Mouse (Mus musculus): ENCODE measurements around the gene Med28. TPM values are rescaled to one million over a fixed set of nuclear protein-coding genes. Genes with fewer than 3 reads are reported as not detected.

Gene Med28
- total and polyA plus RNA-seq, 2 experiments from 2014 or later = 65.0 to 277 TPM

DNA sequence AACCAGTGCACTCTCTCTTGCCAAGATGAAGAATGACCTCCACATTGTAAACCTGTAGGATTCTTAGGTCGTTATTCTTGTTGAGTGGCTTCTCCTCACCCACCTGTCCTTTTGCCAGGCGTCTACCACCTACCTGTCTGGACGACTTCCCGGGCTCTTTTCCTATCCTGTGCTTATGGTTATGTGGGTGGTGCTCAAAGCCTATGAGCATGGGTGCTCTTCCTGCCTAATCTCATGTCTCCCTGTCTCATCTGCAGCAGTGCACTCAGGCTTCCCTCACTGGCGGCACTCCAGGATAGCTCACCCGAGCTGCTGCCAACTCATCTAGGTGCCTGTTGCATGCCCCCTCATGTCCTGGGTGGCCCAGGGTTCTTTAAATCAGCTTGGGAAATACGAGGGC is 42.4 kb upstream of the Med28 start:
- Histone ChIP-seq H3K9me3 (ENCODE audit: low read length) (no peaks in the 10 kb centered on the region), H3K4me1 (ENCODE audit: insufficient read depth) (no peaks in the 10 kb centered on the region), H3K4me2 (ENCODE audit: low read depth) (no peak overlapping the region), H3K27me3 (ENCODE audit: insufficient read depth, low read length) (no peaks in the 10 kb centered on the region), H3K4me3 (ENCODE audit: low read depth, low read length) (no peak overlapping the region), H3K9ac (no peak overlapping the region), H3K36me3 (ENCODE audit: insufficient read depth) (no peaks in the 10 kb centered on the region), H3K27ac (ENCODE audit: low read depth, low read length) (no peak overlapping the region)
- whole genome bisulfite sequencing = 74% methylated on average over 7 of the region's 7 CpGs
- ATAC-seq (no peak), DNase-seq (no peak)
- TF ChIP-seq CTCF (IDR thresholded peaks at IDR 0.05; ENCODE audit: low read depth) = no peak

DNA sequence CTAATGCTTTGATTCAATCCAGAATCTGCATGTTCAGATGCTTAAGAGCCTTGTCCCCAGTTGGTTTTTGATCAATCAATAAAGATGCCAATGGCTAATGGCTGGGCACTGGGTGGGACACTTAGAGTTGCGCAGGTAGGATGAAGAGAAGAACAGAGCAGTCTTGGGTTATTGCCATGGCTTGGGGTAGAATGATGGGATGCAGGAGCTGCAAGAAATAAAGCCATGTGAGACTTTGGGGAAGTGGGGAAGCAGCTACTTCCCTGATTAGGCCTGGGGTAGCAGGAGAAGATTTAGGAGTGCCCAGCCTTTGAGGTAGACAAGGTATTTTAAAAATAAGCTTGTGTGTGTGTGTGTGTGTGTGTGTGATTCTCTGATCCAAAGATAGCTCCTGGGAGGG is 40.0 kb upstream of the Med28 start:
- Histone ChIP-seq H3K36me3 (ENCODE audit: insufficient read depth) (no peaks in the 10 kb centered on the region), H3K4me1 (ENCODE audit: insufficient read depth) (no peaks in the 10 kb centered on the region), H3K9me3 (ENCODE audit: low read length) (no peaks in the 10 kb centered on the region), H3K27ac (ENCODE audit: low read depth, low read length) (no peak overlapping the region), H3K4me3 (ENCODE audit: low read depth, low read length) (no peak overlapping the region), H3K27me3 (ENCODE audit: insufficient read depth, low read length) (no peaks in the 10 kb centered on the region), H3K9ac (no peak overlapping the region), H3K4me2 (ENCODE audit: low read depth) (no peak overlapping the region)
- ATAC-seq = no peak
- TF ChIP-seq CTCF (IDR thresholded peaks at IDR 0.05; ENCODE audit: low read depth) = no peak
- WGBS = 91% methylated on average over 1 of the region's 1 CpGs
- no peak for DNase-seq

DNA sequence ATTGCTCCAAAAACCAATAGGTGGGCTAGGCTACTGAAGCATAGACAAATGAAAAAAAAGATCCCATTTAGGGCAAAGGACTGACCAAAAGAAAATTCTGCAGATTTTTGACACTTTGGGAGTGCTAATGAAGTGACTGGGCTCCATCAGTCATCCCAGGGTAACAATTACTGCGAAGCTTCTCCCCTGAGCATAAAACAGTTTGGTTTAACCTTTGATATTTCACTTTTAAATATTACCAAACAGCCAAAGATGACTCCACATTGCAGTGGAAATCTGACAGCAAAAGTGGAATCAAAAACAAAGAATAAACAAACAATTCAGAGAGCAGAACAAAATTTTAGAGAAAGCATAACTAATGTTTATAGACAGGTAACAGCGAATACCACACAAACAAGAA is 38.9 kb upstream of the Med28 start:
- Histone ChIP-seq H3K27ac (ENCODE audit: low read depth, low read length) (no peak overlapping the region), H3K36me3 (ENCODE audit: insufficient read depth) (no peaks in the 10 kb centered on the region), H3K27me3 (ENCODE audit: insufficient read depth, low read length) (no peaks in the 10 kb centered on the region), H3K4me1 (ENCODE audit: insufficient read depth) (no peaks in the 10 kb centered on the region), H3K9me3 (ENCODE audit: low read length) (no peaks in the 10 kb centered on the region), H3K4me3 (ENCODE audit: low read depth, low read length) (no peak overlapping the region), H3K9ac (no peak overlapping the region), H3K4me2 (ENCODE audit: low read depth) (no peak overlapping the region)
- ATAC-seq (no peak), DNase-seq (no peak)
- WGBS = 83% methylated on average over 2 of the region's 2 CpGs
- no peak for TF ChIP-seq CTCF (IDR thresholded peaks at IDR 0.05; ENCODE audit: low read depth)

DNA sequence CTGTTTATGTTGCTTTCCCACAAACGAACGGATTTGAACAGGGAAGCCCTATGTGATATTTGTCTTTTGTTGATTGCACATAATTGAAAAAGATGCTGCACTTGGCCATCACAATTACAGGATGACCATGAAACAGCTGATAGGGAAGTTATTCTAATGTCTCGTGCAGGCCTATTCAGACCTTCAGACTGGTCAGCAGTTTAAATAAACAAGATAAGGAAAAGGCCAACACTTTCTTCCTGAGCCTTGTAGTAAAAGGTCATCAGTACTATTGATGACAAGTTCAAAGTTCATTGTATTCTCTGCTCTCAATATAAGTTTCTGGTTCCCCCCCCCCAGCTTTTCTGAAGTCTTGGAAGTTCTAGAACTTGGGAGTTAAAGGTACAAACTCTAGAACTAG is 37.4 kb upstream of the Med28 start:
- ATAC-seq = no peak
- 84% methylated on average over 3 of the region's 3 CpGs for WGBS
- H3K36me3 ChIP-seq (ENCODE audit: insufficient read depth) = no peaks in the 10 kb centered on the region

DNA sequence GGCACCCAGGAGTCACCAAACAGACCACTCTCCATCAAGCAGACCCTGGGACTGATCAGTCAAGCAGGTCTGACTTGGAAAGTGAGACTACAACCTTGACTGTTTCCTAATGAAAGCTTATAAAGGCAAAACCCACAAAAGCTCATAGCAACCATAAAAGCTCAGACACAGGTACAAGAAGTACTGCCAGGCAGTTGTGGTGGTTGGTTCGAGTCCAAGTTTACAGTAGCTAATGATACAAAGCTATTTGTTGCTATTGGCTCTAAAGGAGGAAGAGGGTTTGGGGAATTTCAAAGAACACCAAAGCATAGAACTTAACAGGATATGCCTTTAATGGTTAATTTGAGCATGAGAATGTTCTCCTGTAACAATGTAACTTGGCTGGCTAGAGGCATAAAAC is 36.4 kb upstream of the Med28 start:
- Histone ChIP-seq H3K4me1 (ENCODE audit: insufficient read depth) (no peaks in the 10 kb centered on the region), H3K27me3 (ENCODE audit: insufficient read depth, low read length) (no peaks in the 10 kb centered on the region), H3K4me3 (ENCODE audit: low read depth, low read length) (no peak overlapping the region), H3K9ac (no peak overlapping the region), H3K27ac (ENCODE audit: low read depth, low read length) (no peak overlapping the region), H3K36me3 (ENCODE audit: insufficient read depth) (no peaks in the 10 kb centered on the region), H3K9me3 (ENCODE audit: low read length) (no peaks in the 10 kb centered on the region), H3K4me2 (ENCODE audit: low read depth) (no peak overlapping the region)
- no peak for TF ChIP-seq CTCF (IDR thresholded peaks at IDR 0.05; ENCODE audit: low read depth)
- ATAC-seq = no peak
- WGBS = 87% methylated on average over 1 of the region's 1 CpGs
- no peak for DNase-seq

More for the DNA sequence above, 37.4 kb upstream of the Med28 start:
- H3K9ac ChIP-seq = no peak overlapping the region
- no peak overlapping the region for H3K4me2 ChIP-seq (ENCODE audit: low read depth)
- no peak overlapping the region for H3K4me3 ChIP-seq (ENCODE audit: low read depth, low read length)
- no peaks in the 10 kb centered on the region for H3K27me3 ChIP-seq (ENCODE audit: insufficient read depth, low read length)
- no peaks in the 10 kb centered on the region for H3K9me3 ChIP-seq (ENCODE audit: low read length)
- no peaks in the 10 kb centered on the region for H3K4me1 ChIP-seq (ENCODE audit: insufficient read depth)
- TF ChIP-seq CTCF (IDR thresholded peaks at IDR 0.05; ENCODE audit: low read depth) = no peak
- H3K27ac ChIP-seq (ENCODE audit: low read depth, low read length) = no peak overlapping the region
- DNase-seq = no peak

DNA sequence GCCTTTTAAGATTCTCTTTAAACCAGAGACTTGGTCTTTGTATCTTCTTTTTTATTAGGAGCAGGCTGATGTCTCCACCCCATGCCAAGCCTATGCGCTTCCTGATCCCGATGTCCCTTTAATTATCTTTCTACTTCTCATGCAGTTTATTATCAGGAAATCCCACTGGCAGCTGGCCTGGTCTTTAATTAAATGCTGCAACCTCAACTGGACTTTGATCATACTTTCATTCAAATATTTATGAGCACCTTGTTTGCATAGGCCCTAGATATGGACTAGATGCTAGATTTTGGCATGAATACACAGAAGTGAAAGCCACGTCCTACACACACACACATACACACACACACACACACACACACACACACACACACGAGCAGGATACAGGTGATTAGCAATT is 28.3 kb upstream of the Med28 start:
- no peak overlapping the region for H3K27ac ChIP-seq (ENCODE audit: low read depth, low read length)
- no peaks in the 10 kb centered on the region for H3K9me3 ChIP-seq (ENCODE audit: low read length)
- no peak for TF ChIP-seq CTCF (IDR thresholded peaks at IDR 0.05; ENCODE audit: low read depth)
- no peak overlapping the region for H3K4me2 ChIP-seq (ENCODE audit: low read depth)
- H3K27me3 ChIP-seq (ENCODE audit: insufficient read depth, low read length) = peaks cover 2% of the 10 kb centered on the region; the same call in 1 of the 2 replicates
- H3K4me1 ChIP-seq (ENCODE audit: insufficient read depth) = no peaks in the 10 kb centered on the region
- ATAC-seq (no peak), DNase-seq (no peak)
- H3K4me3 ChIP-seq (ENCODE audit: low read depth, low read length) = no peak overlapping the region
- 46% methylated on average over 4 of the region's 4 CpGs for WGBS
- no peak overlapping the region for H3K9ac ChIP-seq
- no peaks in the 10 kb centered on the region; the same call in 1 of the 2 replicates for H3K36me3 ChIP-seq (ENCODE audit: insufficient read depth)

DNA sequence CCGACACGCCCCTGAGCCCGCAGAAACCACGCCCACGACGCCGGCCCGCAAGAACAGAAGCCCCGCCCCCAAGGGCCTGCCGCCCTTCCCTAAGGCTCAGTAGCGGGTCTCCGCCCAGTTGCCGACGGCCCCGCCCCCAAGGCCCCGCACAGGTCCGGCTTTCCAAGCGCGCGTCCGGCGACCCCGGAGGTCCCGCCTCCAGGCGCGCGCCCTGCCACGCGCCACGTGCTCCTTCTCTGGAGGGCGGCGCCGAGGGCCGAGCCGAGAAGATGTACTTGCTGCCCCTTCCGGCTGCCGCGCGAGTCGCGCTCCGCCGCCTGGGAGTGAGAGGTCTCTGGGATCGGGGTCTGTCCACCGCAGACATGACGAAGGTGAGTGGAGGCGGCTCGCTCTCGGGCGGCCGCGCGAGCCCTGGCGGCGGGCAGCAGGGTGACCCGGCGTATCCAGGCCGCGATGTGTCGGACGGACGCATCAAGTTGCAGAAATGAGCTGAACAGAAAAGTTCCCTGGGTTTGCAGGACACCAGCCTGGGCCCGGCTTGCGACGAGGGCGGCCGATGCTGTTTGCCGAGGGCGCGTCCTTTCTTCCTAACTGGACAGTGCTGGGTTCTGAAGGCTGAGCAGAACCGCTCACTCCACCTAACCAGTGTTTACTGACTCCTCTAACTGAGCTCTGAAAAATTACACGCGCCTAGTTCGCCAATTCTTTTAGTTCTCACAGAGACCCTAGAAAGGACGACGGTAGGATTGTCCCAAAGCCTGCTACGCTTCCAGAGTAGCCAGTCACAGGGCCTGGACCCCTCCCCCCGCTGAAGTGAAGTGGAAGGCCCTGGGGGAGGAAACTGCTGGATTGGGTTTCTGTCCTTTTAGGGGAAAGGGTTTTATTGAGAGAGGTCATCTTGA is 26.6 kb upstream of the Med28 start, which contains the start of gene Lap3:
Gene Lap3, plus strand, starts transcription at position 184 of the 902 bp plus-strand sequence.
- Histone ChIP-seq H3K9me3 (ENCODE audit: low read length) (no peaks in the 10 kb centered on the region), H3K36me3 (ENCODE audit: insufficient read depth) (peaks cover 5% of the 10 kb centered on the region; the same call in 1 of the 2 replicates), H3K4me3 (ENCODE audit: low read depth, low read length) (peak within 1 kb of the TSS; percentile 73), H3K9ac (peak within 1 kb of the TSS; percentile 68), H3K4me2 (ENCODE audit: low read depth) (peak within 1 kb of the TSS; percentile 79), H3K27ac (ENCODE audit: low read depth, low read length) (no peak within 1 kb of the TSS), H3K27me3 (ENCODE audit: insufficient read depth, low read length) (peaks cover 2% of the 10 kb centered on the region; the same call in 1 of the 2 replicates), H3K4me1 (ENCODE audit: insufficient read depth) (no peaks in the 10 kb centered on the region)
- peak; percentile 63 for TF ChIP-seq CTCF (IDR thresholded peaks at IDR 0.05; ENCODE audit: low read depth)
- peak; percentile 90 for DNase-seq
- ATAC-seq = peak; percentile 95
- whole genome bisulfite sequencing = 2% methylated on average over 77 of the region's 78 CpGs

Measured in forebrain, postnatal 0 days (tissue).